Mouse (Mus musculus): ENCODE results near the gene Rtp2. TPM values are rescaled to one million over a fixed set of nuclear protein-coding genes. Genes with fewer than 3 reads are reported as not detected.

Gene Rtp2
- total and polyA plus RNA-seq, 2 experiments from 2014 or later, result 0.56 to 1.4 TPM

GRCm38 (mm10) chr16:23931275-23931674 is 919 bp downstream of the Rtp2 start:
- ATAC-seq (ENCODE audit: low FRiP score) (no peak), DNase-seq (ENCODE audit: low spot score) (peak; percentile 21)
- TF ChIP-seq CTCF (IDR thresholded peaks at IDR 0.05), result no peak
- Histone ChIP-seq H3K27ac (ENCODE audit: low read depth, low read length) (no peak overlapping the region), H3K4me2 (ENCODE audit: low read depth, low read length, poor library complexity, severe bottlenecking) (no peak overlapping the region), H3K4me3 (ENCODE audit: low read depth, low read length) (no peak overlapping the region), H3K9ac (replicated peaks; ENCODE audit: low read length, poor library complexity, severe bottlenecking) (no peak overlapping the region), H3K4me1 (ENCODE audit: insufficient read depth, low read length) (no peaks in the 10 kb centered on the region), H3K36me3 (ENCODE audit: insufficient read depth, low read length) (no peaks in the 10 kb centered on the region), H3K27me3 (ENCODE audit: insufficient read depth, low read length) (no peaks in the 10 kb centered on the region), H3K9me3 (ENCODE audit: low read length) (no peaks in the 10 kb centered on the region)
- 77% methylated on average over 18 of the region's 18 CpGs for WGBS

- 87% methylated on average over 3 of the region's 3 CpGs for WGBS
- no peak overlapping the region for H3K27ac ChIP-seq (ENCODE audit: low read depth, low read length)
- ATAC-seq (ENCODE audit: low FRiP score) (peak; percentile 20; the same call in 1 of the 2 replicates), DNase-seq (ENCODE audit: low spot score) (no peak)
- H3K4me2 ChIP-seq (ENCODE audit: low read depth, low read length, poor library complexity, severe bottlenecking), result no peak overlapping the region
- H3K9ac ChIP-seq (replicated peaks; ENCODE audit: low read length, poor library complexity, severe bottlenecking), result no peak overlapping the region
- no peaks in the 10 kb centered on the region for H3K9me3 ChIP-seq (ENCODE audit: low read length)
- H3K4me1 ChIP-seq (ENCODE audit: insufficient read depth, low read length), result no peaks in the 10 kb centered on the region
- TF ChIP-seq CTCF (IDR thresholded peaks at IDR 0.05), result no peak
- no peaks in the 10 kb centered on the region for H3K27me3 ChIP-seq (ENCODE audit: insufficient read depth, low read length)
- no peaks in the 10 kb centered on the region for H3K36me3 ChIP-seq (ENCODE audit: insufficient read depth, low read length)
- H3K4me3 ChIP-seq (ENCODE audit: low read depth, low read length), result no peak overlapping the region
Observed at GRCm38 (mm10) chr16:23930426-23931073, 1.6 kb downstream of the Rtp2 start.

- WGBS, result 93% methylated on average over 33 of the region's 33 CpGs
- no peaks in the 10 kb centered on the region for H3K9me3 ChIP-seq (ENCODE audit: low read length)
- DNase-seq (ENCODE audit: low spot score) (no peak), ATAC-seq (ENCODE audit: low FRiP score) (no peak)
- H3K36me3 ChIP-seq (ENCODE audit: insufficient read depth, low read length), result no peaks in the 10 kb centered on the region
- no peak overlapping the region for H3K4me3 ChIP-seq (ENCODE audit: low read depth, low read length)
- H3K9ac ChIP-seq (replicated peaks; ENCODE audit: low read length, poor library complexity, severe bottlenecking), result no peak overlapping the region
- no peak for TF ChIP-seq CTCF (IDR thresholded peaks at IDR 0.05)
- no peak overlapping the region for H3K4me2 ChIP-seq (ENCODE audit: low read depth, low read length, poor library complexity, severe bottlenecking)
- H3K27me3 ChIP-seq (ENCODE audit: insufficient read depth, low read length), result no peaks in the 10 kb centered on the region
- H3K27ac ChIP-seq (ENCODE audit: low read depth, low read length), result no peak overlapping the region
- no peaks in the 10 kb centered on the region for H3K4me1 ChIP-seq (ENCODE audit: insufficient read depth, low read length)
Observed at GRCm38 (mm10) chr16:23927301-23928114, 4.7 kb downstream of the Rtp2 start.

- whole genome bisulfite sequencing, result 89% methylated on average over 1 of the region's 1 CpGs
- Histone ChIP-seq H3K27ac (ENCODE audit: low read depth, low read length) (no peak overlapping the region), H3K9me3 (ENCODE audit: low read length) (no peaks in the 10 kb centered on the region), H3K4me2 (ENCODE audit: low read depth, low read length, poor library complexity, severe bottlenecking) (no peak overlapping the region), H3K4me1 (ENCODE audit: insufficient read depth, low read length) (no peaks in the 10 kb centered on the region), H3K4me3 (ENCODE audit: low read depth, low read length) (no peak overlapping the region), H3K27me3 (ENCODE audit: insufficient read depth, low read length) (no peaks in the 10 kb centered on the region), H3K9ac (replicated peaks; ENCODE audit: low read length, poor library complexity, severe bottlenecking) (no peak overlapping the region), H3K36me3 (ENCODE audit: insufficient read depth, low read length) (no peaks in the 10 kb centered on the region)
- TF ChIP-seq CTCF (IDR thresholded peaks at IDR 0.05), result no peak
- ATAC-seq (ENCODE audit: low FRiP score) (no peak), DNase-seq (ENCODE audit: low spot score) (no peak)
Observed at GRCm38 (mm10) chr16:23922906-23923305, 9.3 kb downstream of the Rtp2 start.

GRCm38 (mm10) chr16:23921697-23922096 is 10.5 kb downstream of the Rtp2 start:
- Histone ChIP-seq H3K36me3 (ENCODE audit: insufficient read depth, low read length) (no peaks in the 10 kb centered on the region), H3K27ac (ENCODE audit: low read depth, low read length) (no peak overlapping the region), H3K9ac (replicated peaks; ENCODE audit: low read length, poor library complexity, severe bottlenecking) (no peak overlapping the region), H3K9me3 (ENCODE audit: low read length) (no peaks in the 10 kb centered on the region), H3K4me3 (ENCODE audit: low read depth, low read length) (no peak overlapping the region), H3K4me1 (ENCODE audit: insufficient read depth, low read length) (no peaks in the 10 kb centered on the region), H3K4me2 (ENCODE audit: low read depth, low read length, poor library complexity, severe bottlenecking) (no peak overlapping the region), H3K27me3 (ENCODE audit: insufficient read depth, low read length) (no peaks in the 10 kb centered on the region)
- no peak for ATAC-seq (ENCODE audit: low FRiP score)
- DNase-seq (ENCODE audit: low spot score), result no peak
- TF ChIP-seq CTCF (IDR thresholded peaks at IDR 0.05), result no peak
- WGBS, result 77% methylated on average over 5 of the region's 5 CpGs

GRCm38 (mm10) chr16:23919418-23919817 is 12.8 kb downstream of the Rtp2 start:
- no peaks in the 10 kb centered on the region for H3K36me3 ChIP-seq (ENCODE audit: insufficient read depth, low read length)
- no peak overlapping the region for H3K4me2 ChIP-seq (ENCODE audit: low read depth, low read length, poor library complexity, severe bottlenecking)
- H3K9me3 ChIP-seq (ENCODE audit: low read length), result no peaks in the 10 kb centered on the region
- DNase-seq (ENCODE audit: low spot score) (no peak), ATAC-seq (ENCODE audit: low FRiP score) (no peak)
- no peak overlapping the region for H3K27ac ChIP-seq (ENCODE audit: low read depth, low read length)
- H3K4me1 ChIP-seq (ENCODE audit: insufficient read depth, low read length), result no peaks in the 10 kb centered on the region
- H3K9ac ChIP-seq (replicated peaks; ENCODE audit: low read length, poor library complexity, severe bottlenecking), result no peak overlapping the region
- H3K27me3 ChIP-seq (ENCODE audit: insufficient read depth, low read length), result no peaks in the 10 kb centered on the region
- no peak overlapping the region for H3K4me3 ChIP-seq (ENCODE audit: low read depth, low read length)
- no peak for TF ChIP-seq CTCF (IDR thresholded peaks at IDR 0.05)
- WGBS, result 91% methylated on average over 2 of the region's 2 CpGs
